Mouse (Mus musculus) bone marrow macrophage, adult 2 months (primary cell): Measurements from ENCODE around the gene Acbd3.

Source experiments
- CTCF ChIP-seq: IDR thresholded peaks from 2 replicates; pipeline ENCODE4 v1.5.1; 2012; ENCODE audit warnings: low read depth, mild to moderate bottlenecking, low read length, moderate library complexity
- POLR2A ChIP-seq: IDR thresholded peaks from 2 replicates; pipeline ENCODE4 v1.6.1; 2012; ENCODE audit warnings: mild to moderate bottlenecking, low read depth, low read length, borderline replicate concordance

DNA sequence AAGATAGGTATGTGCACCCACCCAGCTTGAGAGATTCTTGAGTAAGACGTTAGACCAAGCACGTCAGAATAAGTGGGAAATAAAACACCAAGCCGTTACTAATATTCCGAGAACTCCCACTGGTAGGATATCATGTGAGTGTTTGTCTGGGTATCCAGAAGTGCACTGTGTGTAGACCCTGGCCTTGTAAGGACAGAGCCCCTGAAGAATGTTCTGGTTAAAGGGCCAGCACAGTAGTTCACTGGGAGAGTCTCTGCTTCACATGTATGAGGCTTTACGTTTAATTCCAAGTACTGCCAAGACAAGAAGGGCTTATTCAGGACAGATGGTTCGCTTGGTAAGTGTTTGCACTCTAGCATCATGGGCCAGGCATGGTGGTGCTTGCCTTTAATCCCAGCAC, 6.4 kb upstream of the Acbd3 start:
- TF ChIP-seq CTCF (no peak), POLR2A (no peak)
